Mouse (Mus musculus): ENCODE data around the gene Cd83. TPM values are rescaled to one million over a fixed set of nuclear protein-coding genes. Genes with fewer than 3 reads are reported as not detected.

Gene Cd83
- polyA plus RNA-seq, 1 experiment from 2014 or later: 3.4 TPM

Other genes starting within 250 kb of the Cd83 start
- gene Mcur1, start 224.6 kb upstream of the Cd83 start, polyA plus RNA-seq (2016; fragmentation: Nextera tagmentation; extraction: Ambion mirVana): 9.5 and 10.1 TPM in 2 replicates
- gene Rnf182, start 169.1 kb upstream of the Cd83 start, polyA plus RNA-seq (2016; fragmentation: Nextera tagmentation; extraction: Ambion mirVana): 5.3 and 7.1 TPM in 2 replicates